Mouse (Mus musculus): ENCODE data around the gene Atp6v0e. TPM values are rescaled to one million over a fixed set of nuclear protein-coding genes. Genes with fewer than 3 reads are reported as not detected.
A peak's percentile ranks its signal among the peaks of the same experiment; 100 is the strongest.

Atp6v0e gene
- polyA plus RNA-seq, 1 experiment, result 348 TPM

GRCm38 (mm10) chr17:26688795-26689735, 26.0 kb downstream of the Atp6v0e start:
- no peak overlapping the region for H3K4me3 ChIP-seq (ENCODE audit: insufficient read depth, low read depth, low read length)
- H3K27ac ChIP-seq (replicated peaks; ENCODE audit: low read depth, low read length), result peak overlapping the region; percentile 21
- peaks cover 18% of the 10 kb centered on the region for H3K4me1 ChIP-seq (ENCODE audit: control insufficient read depth, insufficient read depth, insufficient read length, low read length)

GRCm38 (mm10) chr17:26689810-26690209, 26.8 kb downstream of the Atp6v0e start:
- H3K4me3 ChIP-seq (ENCODE audit: insufficient read depth, low read depth, low read length), result no peak overlapping the region
- H3K4me1 ChIP-seq (ENCODE audit: control insufficient read depth, insufficient read depth, insufficient read length, low read length), result peaks cover 18% of the 10 kb centered on the region
- H3K27ac ChIP-seq (replicated peaks; ENCODE audit: low read depth, low read length), result peak overlapping the region; percentile 21

DNA sequence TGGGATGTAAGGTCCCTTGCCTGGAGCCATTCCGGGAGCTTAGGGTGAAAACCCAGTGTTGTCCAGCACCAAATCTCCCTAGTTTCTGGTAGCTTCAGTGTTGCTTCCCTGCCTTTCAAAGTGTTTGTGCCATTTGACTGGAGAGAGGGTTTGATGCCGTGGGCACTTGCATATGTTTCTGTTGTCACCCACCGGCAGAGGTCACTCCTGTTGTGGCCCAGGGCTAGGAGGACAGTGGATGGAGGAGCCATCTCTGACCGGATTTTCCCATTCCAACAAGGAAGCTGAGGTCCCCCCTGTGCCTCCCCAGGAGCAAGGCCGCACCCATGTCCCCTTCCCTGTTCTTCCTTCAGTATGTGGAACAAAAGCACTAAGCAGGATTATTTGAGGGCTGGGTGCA, 27.2 kb downstream of the Atp6v0e start:
- H3K27ac ChIP-seq (replicated peaks; ENCODE audit: low read depth, low read length), result peak overlapping the region; percentile 12
- H3K4me1 ChIP-seq (ENCODE audit: control insufficient read depth, insufficient read depth, insufficient read length, low read length), result peaks cover 18% of the 10 kb centered on the region
- H3K4me3 ChIP-seq (ENCODE audit: insufficient read depth, low read depth, low read length), result no peak overlapping the region

- Histone ChIP-seq H3K4me1 (ENCODE audit: control insufficient read depth, insufficient read depth, insufficient read length, low read length) (peaks cover 18% of the 10 kb centered on the region), H3K4me3 (ENCODE audit: insufficient read depth, low read depth, low read length) (no peak overlapping the region), H3K27ac (replicated peaks; ENCODE audit: low read depth, low read length) (no peak overlapping the region)
These were observed 28.1 kb downstream of the Atp6v0e start for GRCm38 (mm10) chr17:26691110-26691509.

DNA sequence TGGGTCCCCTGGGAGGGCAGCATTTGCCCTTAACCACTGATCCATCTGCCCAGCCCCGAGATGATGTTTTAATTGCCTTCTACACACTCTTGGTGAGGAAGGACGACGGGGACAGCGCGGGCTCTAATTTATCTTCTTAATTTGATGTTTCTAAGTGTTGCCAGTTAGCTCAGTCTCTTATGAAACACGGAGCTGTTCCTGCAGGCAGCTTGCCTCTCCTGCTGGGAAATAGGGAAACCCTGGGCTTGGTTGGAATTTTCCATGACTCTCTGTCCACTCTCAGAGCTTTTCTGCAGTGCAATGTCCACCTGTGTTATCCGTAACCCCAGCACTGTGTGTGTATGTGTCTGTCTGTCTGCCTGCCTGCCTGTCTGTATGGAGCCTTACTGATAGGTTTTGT, 30.4 kb downstream of the Atp6v0e start:
- no peak overlapping the region for H3K4me3 ChIP-seq (ENCODE audit: insufficient read depth, low read depth, low read length)
- peak overlapping the region; percentile 54; the same call in 1 of the 2 replicates for H3K27ac ChIP-seq (replicated peaks; ENCODE audit: low read depth, low read length)
- H3K4me1 ChIP-seq (ENCODE audit: control insufficient read depth, insufficient read depth, insufficient read length, low read length), result peaks cover 16% of the 10 kb centered on the region

- 0 out of 2 replicates have a peak overlapping the region, but pooled peaks have one; percentile 3 for H3K27ac ChIP-seq (replicated peaks; ENCODE audit: low read depth, low read length)
- H3K4me1 ChIP-seq (ENCODE audit: control insufficient read depth, insufficient read depth, insufficient read length, low read length), result peaks cover 15% of the 10 kb centered on the region
- no peak overlapping the region for H3K4me3 ChIP-seq (ENCODE audit: insufficient read depth, low read depth, low read length)
These were observed 31.1 kb downstream of the Atp6v0e start for GRCm38 (mm10) chr17:26694171-26694570.

GRCm38 (mm10) chr17:26695193-26695592, 32.2 kb downstream of the Atp6v0e start:
- Histone ChIP-seq H3K27ac (replicated peaks; ENCODE audit: low read depth, low read length) (no peak overlapping the region), H3K4me1 (ENCODE audit: control insufficient read depth, insufficient read depth, insufficient read length, low read length) (peaks cover 12% of the 10 kb centered on the region), H3K4me3 (ENCODE audit: insufficient read depth, low read depth, low read length) (no peak overlapping the region)

DNA sequence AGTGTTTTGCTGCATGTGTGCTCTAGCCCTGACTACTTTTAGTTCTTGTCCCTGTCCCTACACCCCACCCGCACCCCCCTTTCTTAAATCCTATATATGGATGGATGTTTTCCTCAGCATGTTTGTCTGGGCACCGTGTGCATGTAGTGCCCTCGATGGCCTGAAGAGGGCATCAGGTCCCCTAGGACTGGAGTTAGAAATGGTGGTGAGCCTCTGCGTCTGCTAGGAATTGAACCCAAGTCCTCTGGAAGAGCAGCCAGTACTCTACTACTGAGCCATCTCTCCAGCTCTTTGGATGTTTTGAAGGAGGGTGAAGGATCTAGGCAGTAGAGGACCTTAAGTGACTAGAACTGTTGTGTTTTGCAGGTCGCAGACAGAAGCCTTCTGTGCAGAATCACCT, 35.8 kb downstream of the Atp6v0e start:
- H3K4me1 ChIP-seq (ENCODE audit: control insufficient read depth, insufficient read depth, insufficient read length, low read length), result peaks cover under 1% of the 10 kb centered on the region; the same call in 1 of the 2 replicates
- H3K27ac ChIP-seq (replicated peaks; ENCODE audit: low read depth, low read length), result no peak overlapping the region
- H3K4me3 ChIP-seq (ENCODE audit: insufficient read depth, low read depth, low read length), result no peak overlapping the region

DNA sequence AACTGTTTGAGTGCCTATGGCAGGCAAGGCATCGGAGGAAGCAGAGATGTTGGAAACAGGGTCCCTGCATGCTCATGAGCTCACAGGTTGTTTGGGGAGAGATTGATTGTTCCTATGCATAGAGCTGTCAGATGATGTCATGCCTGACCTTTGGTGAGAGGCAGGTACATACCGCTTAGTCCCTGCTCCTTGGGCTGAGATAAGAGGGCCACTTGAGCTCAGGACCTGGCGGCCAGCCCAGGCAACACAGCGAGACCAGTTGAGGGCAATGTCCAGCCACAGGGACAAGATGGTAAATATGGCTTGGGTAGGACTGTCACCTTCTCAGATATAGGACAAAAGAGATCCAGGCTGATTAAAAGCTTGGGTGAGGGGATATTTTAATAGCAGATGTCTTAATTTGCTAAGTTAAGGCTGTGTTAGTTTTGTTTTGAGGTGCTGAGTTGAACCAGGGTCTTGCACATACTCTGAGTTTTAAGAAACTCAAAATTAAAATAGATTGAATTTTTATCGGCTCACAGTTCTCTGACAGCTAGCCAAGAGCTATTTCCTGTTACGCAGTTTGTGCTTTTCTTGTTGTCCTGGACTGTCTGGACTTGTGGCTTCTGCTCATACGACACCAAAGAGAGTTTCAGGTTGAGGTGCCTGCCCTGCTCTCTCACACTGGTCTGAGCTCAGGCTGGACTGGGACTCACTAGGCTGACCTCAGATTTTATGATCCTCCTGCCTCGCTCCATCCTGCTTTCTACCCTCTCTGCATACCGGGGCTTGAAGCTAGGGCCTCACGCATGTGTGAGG, 37.0 kb downstream of the Atp6v0e start:
- Histone ChIP-seq H3K4me3 (ENCODE audit: insufficient read depth, low read depth, low read length) (no peak overlapping the region), H3K4me1 (ENCODE audit: control insufficient read depth, insufficient read depth, insufficient read length, low read length) (no peaks in the 10 kb centered on the region), H3K27ac (replicated peaks; ENCODE audit: low read depth, low read length) (no peak overlapping the region)

DNA sequence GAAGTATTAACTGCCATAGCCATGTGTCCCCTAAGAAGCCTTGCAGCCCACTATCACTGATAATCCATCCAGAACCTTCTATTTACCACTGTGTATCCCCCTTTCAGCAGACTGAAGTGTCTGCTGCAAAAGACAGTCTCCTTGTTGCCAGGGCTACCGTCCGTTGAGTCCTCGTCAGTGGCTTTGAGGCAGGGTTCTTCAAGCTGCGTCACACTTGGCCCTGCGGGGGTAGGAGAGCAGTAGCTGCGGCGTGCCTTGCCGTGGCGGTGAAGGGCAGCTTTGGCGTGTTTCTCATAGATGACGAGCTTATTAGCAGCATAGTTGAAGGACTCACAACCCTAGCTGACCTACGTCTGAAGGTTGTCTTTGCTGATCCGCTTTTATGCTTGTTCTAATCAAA, 38.5 kb downstream of the Atp6v0e start:
- Histone ChIP-seq H3K4me3 (ENCODE audit: insufficient read depth, low read depth, low read length) (no peak overlapping the region), H3K27ac (replicated peaks; ENCODE audit: low read depth, low read length) (no peak overlapping the region), H3K4me1 (ENCODE audit: control insufficient read depth, insufficient read depth, insufficient read length, low read length) (no peaks in the 10 kb centered on the region)

DNA sequence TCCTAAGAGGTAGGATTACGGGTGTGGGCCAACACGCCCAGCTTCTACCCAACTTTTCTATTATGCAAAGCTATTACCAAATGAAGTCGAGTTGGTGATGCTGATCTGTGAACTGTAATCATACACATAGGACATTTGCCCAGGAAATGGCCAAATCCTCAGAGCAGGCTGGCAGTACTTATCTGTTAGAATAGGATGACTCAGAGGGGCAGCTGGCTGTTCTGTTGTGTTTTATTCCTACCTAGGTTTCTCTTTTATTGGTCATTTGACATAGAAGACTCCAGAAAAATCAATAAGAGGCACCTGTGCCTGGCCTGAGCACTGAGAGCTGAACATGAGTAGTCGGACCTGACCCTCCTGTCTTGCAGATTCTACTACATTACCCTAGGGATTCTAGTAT, 39.6 kb downstream of the Atp6v0e start:
- no peaks in the 10 kb centered on the region for H3K4me1 ChIP-seq (ENCODE audit: control insufficient read depth, insufficient read depth, insufficient read length, low read length)
- no peak overlapping the region for H3K4me3 ChIP-seq (ENCODE audit: insufficient read depth, low read depth, low read length)
- no peak overlapping the region for H3K27ac ChIP-seq (replicated peaks; ENCODE audit: low read depth, low read length)

DNA sequence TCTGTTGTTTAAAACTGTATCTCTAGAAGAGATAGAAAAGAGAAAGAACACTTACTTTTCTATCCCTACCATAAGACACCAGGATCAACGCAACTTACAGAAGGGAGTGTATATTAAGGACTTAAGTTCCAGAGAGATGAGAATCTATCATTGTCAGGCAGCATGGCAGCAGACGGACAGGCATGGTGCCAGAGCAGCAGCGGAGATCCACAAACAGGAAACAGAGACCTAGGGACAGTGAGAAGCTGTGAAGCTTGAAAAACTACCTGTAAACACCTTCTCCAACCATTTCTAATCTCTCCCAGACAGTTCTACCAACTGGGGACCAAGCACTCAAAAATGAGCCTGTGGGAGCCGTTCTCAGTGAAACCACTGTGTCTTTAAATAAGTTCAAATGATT, 40.6 kb downstream of the Atp6v0e start:
- no peak overlapping the region for H3K4me3 ChIP-seq (ENCODE audit: insufficient read depth, low read depth, low read length)
- H3K4me1 ChIP-seq (ENCODE audit: control insufficient read depth, insufficient read depth, insufficient read length, low read length), result no peaks in the 10 kb centered on the region
- H3K27ac ChIP-seq (replicated peaks; ENCODE audit: low read depth, low read length), result no peak overlapping the region

- H3K4me1 ChIP-seq (ENCODE audit: control insufficient read depth, insufficient read depth, insufficient read length, low read length), result no peaks in the 10 kb centered on the region
- H3K27ac ChIP-seq (replicated peaks; ENCODE audit: low read depth, low read length), result no peak overlapping the region
- no peak overlapping the region for H3K4me3 ChIP-seq (ENCODE audit: insufficient read depth, low read depth, low read length)
These were observed 42.7 kb downstream of the Atp6v0e start for GRCm38 (mm10) chr17:26705463-26706359.

DNA sequence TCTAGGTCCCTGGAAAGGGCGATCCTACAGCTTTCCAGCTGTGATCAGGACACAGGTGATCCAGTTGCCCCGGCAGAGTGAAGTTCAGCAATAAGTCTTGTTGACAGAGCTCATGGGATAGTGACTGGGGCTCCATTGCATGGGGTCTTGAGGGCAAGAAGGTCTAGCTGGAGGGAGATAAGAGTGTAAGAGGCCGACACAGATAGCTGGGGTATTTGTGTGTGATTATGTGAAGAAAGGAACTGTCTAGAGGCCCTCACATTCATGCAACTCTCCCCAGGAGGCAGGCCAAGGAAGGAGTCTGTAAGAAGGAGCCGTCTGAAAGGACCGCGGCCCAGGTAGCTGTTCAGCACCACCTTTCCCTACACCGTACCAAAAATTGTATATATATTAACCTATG, 44.0 kb downstream of the Atp6v0e start:
- Histone ChIP-seq H3K27ac (replicated peaks; ENCODE audit: low read depth, low read length) (no peak overlapping the region), H3K4me3 (ENCODE audit: insufficient read depth, low read depth, low read length) (no peak overlapping the region), H3K4me1 (ENCODE audit: control insufficient read depth, insufficient read depth, insufficient read length, low read length) (no peaks in the 10 kb centered on the region)

DNA sequence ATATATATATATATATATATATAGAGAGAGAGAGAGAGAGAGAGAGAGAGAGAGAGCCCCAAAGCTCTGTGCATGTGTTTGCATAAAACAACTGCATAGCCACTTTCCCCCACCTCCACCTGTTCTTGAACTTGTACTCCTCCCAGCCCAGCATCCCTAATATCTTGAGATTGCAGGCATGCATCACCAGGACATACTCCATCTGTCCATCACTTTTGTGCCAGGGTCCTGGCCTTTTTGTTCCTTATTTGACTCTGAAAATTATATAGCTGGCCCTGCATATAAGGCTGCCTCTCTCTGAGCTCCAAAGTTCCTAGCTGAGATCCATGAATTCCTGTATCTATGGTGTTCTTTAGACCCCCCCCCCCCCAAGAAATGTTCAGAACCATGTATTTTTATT, 45.5 kb downstream of the Atp6v0e start:
- no peak overlapping the region for H3K4me3 ChIP-seq (ENCODE audit: insufficient read depth, low read depth, low read length)
- H3K4me1 ChIP-seq (ENCODE audit: control insufficient read depth, insufficient read depth, insufficient read length, low read length), result no peaks in the 10 kb centered on the region
- no peak overlapping the region for H3K27ac ChIP-seq (replicated peaks; ENCODE audit: low read depth, low read length)

All from brown adipose tissue, adult 24 weeks (tissue).